Mouse (Mus musculus): ENCODE data around the gene Dll1. TPM values are rescaled to one million over a fixed set of nuclear protein-coding genes. Genes with fewer than 3 reads are reported as not detected.

Dll1 gene
- polyA plus RNA-seq (2016; fragmentation: Nextera tagmentation; extraction: Ambion mirVana) = 83.5 and 84.4 TPM in 2 replicates

- Histone ChIP-seq H3K4me2 (replicated peaks) (peak within 1 kb of the TSS; percentile 83), H3K4me1 (peaks cover 73% of the 10 kb centered on the region), H3K4me3 (peak within 1 kb of the TSS; percentile 86), H3K27ac (replicated peaks) (peak within 1 kb of the TSS; percentile 99), H3K36me3 (peaks cover 6% of the 10 kb centered on the region; the same call in 1 of the 2 replicates), H3K9me3 (no peaks in the 10 kb centered on the region), H3K9ac (replicated peaks) (peak within 1 kb of the TSS; percentile 91), H3K27me3 (peaks cover 33% of the 10 kb centered on the region)
- WGBS = under 1% methylated on average over 36 of the region's 36 CpGs
- ATAC-seq (ENCODE audit: low FRiP score, low read depth) = peak; percentile 28
Observed at GRCm38 (mm10) chr17:15376494-15377181, at the start of gene Dll1. Dll1 (minus strand) TSS chr17:15376872.

- Histone ChIP-seq H3K9ac (replicated peaks) (no peak overlapping the region), H3K4me1 (no peaks in the 10 kb centered on the region), H3K36me3 (peaks cover 85% of the 10 kb centered on the region), H3K27ac (replicated peaks) (no peak overlapping the region), H3K27me3 (no peaks in the 10 kb centered on the region), H3K4me2 (replicated peaks) (no peak overlapping the region), H3K9me3 (no peaks in the 10 kb centered on the region), H3K4me3 (no peak overlapping the region)
- ATAC-seq (ENCODE audit: low FRiP score, low read depth) = no peak
- WGBS = 91% methylated on average over 3 of the region's 3 CpGs
Observed at GRCm38 (mm10) chr17:15425931-15426330, 49.3 kb upstream of the Dll1 start.

GRCm38 (mm10) chr17:15423080-15423765 lies 46.6 kb upstream of the Dll1 start:
- Histone ChIP-seq H3K27ac (replicated peaks) (no peak overlapping the region), H3K27me3 (no peaks in the 10 kb centered on the region), H3K9ac (replicated peaks) (no peak overlapping the region), H3K4me3 (no peak overlapping the region), H3K4me1 (no peaks in the 10 kb centered on the region), H3K9me3 (no peaks in the 10 kb centered on the region), H3K4me2 (replicated peaks) (no peak overlapping the region), H3K36me3 (peaks cover 91% of the 10 kb centered on the region)
- 87% methylated on average over 8 of the region's 8 CpGs for WGBS
- no peak for ATAC-seq (ENCODE audit: low FRiP score, low read depth)

- Histone ChIP-seq H3K36me3 (peaks cover 93% of the 10 kb centered on the region), H3K4me3 (no peak overlapping the region), H3K4me2 (replicated peaks) (no peak overlapping the region), H3K4me1 (no peaks in the 10 kb centered on the region), H3K9ac (replicated peaks) (no peak overlapping the region), H3K27ac (replicated peaks) (no peak overlapping the region), H3K27me3 (no peaks in the 10 kb centered on the region), H3K9me3 (no peaks in the 10 kb centered on the region)
- 90% methylated on average over 9 of the region's 9 CpGs for WGBS
- ATAC-seq (ENCODE audit: low FRiP score, low read depth) = no peak
Observed at GRCm38 (mm10) chr17:15422666-15423065, 46.0 kb upstream of the Dll1 start.

GRCm38 (mm10) chr17:15421446-15421845 lies 44.8 kb upstream of the Dll1 start:
- WGBS = 96% methylated on average over 6 of the region's 6 CpGs

GRCm38 (mm10) chr17:15420021-15420603 lies 43.4 kb upstream of the Dll1 start:
- H3K27me3 ChIP-seq = no peaks in the 10 kb centered on the region
- no peaks in the 10 kb centered on the region for H3K4me1 ChIP-seq
- H3K4me3 ChIP-seq = no peak overlapping the region
- H3K9me3 ChIP-seq = no peaks in the 10 kb centered on the region
- ATAC-seq (ENCODE audit: low FRiP score, low read depth) = no peak
- H3K36me3 ChIP-seq = peaks cover 93% of the 10 kb centered on the region
- no peak overlapping the region for H3K4me2 ChIP-seq (replicated peaks)
- H3K27ac ChIP-seq (replicated peaks) = no peak overlapping the region
- H3K9ac ChIP-seq (replicated peaks) = no peak overlapping the region
- WGBS = 95% methylated on average over 8 of the region's 8 CpGs

More at GRCm38 (mm10) chr17:15421446-15421845, 44.8 kb upstream of the Dll1 start:
- Histone ChIP-seq H3K4me1 (no peaks in the 10 kb centered on the region), H3K9ac (replicated peaks) (no peak overlapping the region), H3K27me3 (no peaks in the 10 kb centered on the region), H3K36me3 (peaks cover 94% of the 10 kb centered on the region), H3K9me3 (no peaks in the 10 kb centered on the region), H3K27ac (replicated peaks) (no peak overlapping the region), H3K4me3 (no peak overlapping the region), H3K4me2 (replicated peaks) (no peak overlapping the region)
- ATAC-seq (ENCODE audit: low FRiP score, low read depth) = no peak

GRCm38 (mm10) chr17:15419534-15419933 lies 42.9 kb upstream of the Dll1 start:
- no peaks in the 10 kb centered on the region for H3K9me3 ChIP-seq
- peaks cover 94% of the 10 kb centered on the region for H3K36me3 ChIP-seq
- no peak overlapping the region for H3K4me3 ChIP-seq
- H3K4me2 ChIP-seq (replicated peaks) = no peak overlapping the region
- no peaks in the 10 kb centered on the region for H3K4me1 ChIP-seq
- H3K27ac ChIP-seq (replicated peaks) = no peak overlapping the region
- no peaks in the 10 kb centered on the region for H3K27me3 ChIP-seq
- no peak for ATAC-seq (ENCODE audit: low FRiP score, low read depth)
- 90% methylated on average over 8 of the region's 8 CpGs for WGBS
- no peak overlapping the region for H3K9ac ChIP-seq (replicated peaks)

GRCm38 (mm10) chr17:15416596-15417215 lies 40.0 kb upstream of the Dll1 start:
- H3K27ac ChIP-seq (replicated peaks) = no peak overlapping the region
- H3K9ac ChIP-seq (replicated peaks) = no peak overlapping the region
- no peak for ATAC-seq (ENCODE audit: low FRiP score, low read depth)
- no peaks in the 10 kb centered on the region for H3K9me3 ChIP-seq
- no peak overlapping the region for H3K4me3 ChIP-seq
- peaks cover 91% of the 10 kb centered on the region for H3K36me3 ChIP-seq
- no peaks in the 10 kb centered on the region for H3K27me3 ChIP-seq
- 95% methylated on average over 12 of the region's 12 CpGs for WGBS
- H3K4me1 ChIP-seq = no peaks in the 10 kb centered on the region
- no peak overlapping the region for H3K4me2 ChIP-seq (replicated peaks)

- Histone ChIP-seq H3K4me3 (no peak overlapping the region), H3K27me3 (no peaks in the 10 kb centered on the region), H3K36me3 (peaks cover 90% of the 10 kb centered on the region), H3K27ac (replicated peaks) (no peak overlapping the region), H3K9me3 (no peaks in the 10 kb centered on the region), H3K4me1 (no peaks in the 10 kb centered on the region), H3K9ac (replicated peaks) (no peak overlapping the region), H3K4me2 (replicated peaks) (no peak overlapping the region)
- no peak for ATAC-seq (ENCODE audit: low FRiP score, low read depth)
- WGBS = 71% methylated on average over 1 of the region's 1 CpGs
Observed at GRCm38 (mm10) chr17:15410861-15411260, 34.2 kb upstream of the Dll1 start.

- WGBS = 88% methylated on average over 10 of the region's 10 CpGs
- Histone ChIP-seq H3K27me3 (no peaks in the 10 kb centered on the region), H3K4me2 (replicated peaks) (no peak overlapping the region), H3K9me3 (no peaks in the 10 kb centered on the region), H3K4me1 (no peaks in the 10 kb centered on the region), H3K27ac (replicated peaks) (no peak overlapping the region), H3K9ac (replicated peaks) (no peak overlapping the region), H3K4me3 (no peak overlapping the region), H3K36me3 (peaks cover 88% of the 10 kb centered on the region)
- no peak for ATAC-seq (ENCODE audit: low FRiP score, low read depth)
Observed at GRCm38 (mm10) chr17:15409261-15409660, 32.6 kb upstream of the Dll1 start.

- Histone ChIP-seq H3K4me2 (replicated peaks) (no peak overlapping the region), H3K27me3 (no peaks in the 10 kb centered on the region), H3K4me3 (no peak overlapping the region), H3K27ac (replicated peaks) (no peak overlapping the region), H3K36me3 (peaks cover 93% of the 10 kb centered on the region), H3K4me1 (no peaks in the 10 kb centered on the region), H3K9me3 (no peaks in the 10 kb centered on the region), H3K9ac (replicated peaks) (no peak overlapping the region)
- 92% methylated on average over 2 of the region's 2 CpGs for WGBS
- ATAC-seq (ENCODE audit: low FRiP score, low read depth) = no peak
Observed at GRCm38 (mm10) chr17:15406576-15406975, 29.9 kb upstream of the Dll1 start.

- Histone ChIP-seq H3K4me2 (replicated peaks) (no peak overlapping the region), H3K4me3 (no peak overlapping the region), H3K9me3 (no peaks in the 10 kb centered on the region), H3K9ac (replicated peaks) (no peak overlapping the region), H3K36me3 (peaks cover 48% of the 10 kb centered on the region), H3K4me1 (peaks cover 13% of the 10 kb centered on the region), H3K27me3 (no peaks in the 10 kb centered on the region), H3K27ac (replicated peaks) (no peak overlapping the region)
- ATAC-seq (ENCODE audit: low FRiP score, low read depth) = no peak
- WGBS = 96% methylated on average over 17 of the region's 17 CpGs
Observed at GRCm38 (mm10) chr17:15401716-15402115, 25.0 kb upstream of the Dll1 start.

Data from midbrain, embryonic 12.5 days (tissue).